Mouse (Mus musculus): ENCODE measurements around the gene Rnf213.

DNA sequence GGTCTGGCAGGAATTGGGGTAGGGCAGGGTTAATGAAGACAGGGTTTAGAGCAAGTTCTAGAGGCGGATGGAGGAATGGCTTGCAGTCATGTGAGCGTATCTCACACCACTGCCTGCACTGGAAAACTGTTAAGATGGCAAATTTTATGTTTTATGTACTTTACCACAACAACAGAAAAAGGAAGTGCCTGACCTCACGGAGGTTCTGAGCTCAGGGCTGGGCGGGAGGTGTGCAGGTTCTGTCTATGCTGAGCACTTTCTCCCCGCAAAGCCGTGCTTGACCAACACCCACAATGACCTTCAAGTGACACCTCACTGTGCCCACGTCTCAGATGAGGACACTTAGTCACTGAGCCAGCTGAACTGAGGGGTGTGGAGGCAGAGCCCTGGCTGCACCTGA is 40.8 kb upstream of the Rnf213 start:
- TF ChIP-seq POLR2A (IDR thresholded peaks at IDR 0.05; ENCODE audit: borderline replicate concordance, extremely low read depth, insufficient read depth, insufficient read length, poor library complexity, severe bottlenecking) (no peak), CTCF (IDR thresholded peaks at IDR 0.05; ENCODE audit: borderline replicate concordance, extremely low read depth, insufficient read depth, insufficient read length) (no peak)
